Mouse (Mus musculus): Measurements from ENCODE around the gene Nlrp10. TPM values are rescaled to one million over a fixed set of nuclear protein-coding genes. Genes with fewer than 3 reads are reported as not detected.

Gene Nlrp10
- total RNA-seq, 1 experiment: 0.04 TPM

- DNase-seq (ENCODE audit: low read depth, low spot score): no peak
- in situ Hi-C loops (cut with MboI; ENCODE audit: low sequenced_read_pairs in 2 of 2, unreplicated experiment in 2 of 2): no loop called here
These were observed 36.0 kb upstream of the Nlrp10 start for GRCm38 (mm10) chr7:108965968-108966367.

GRCm38 (mm10) chr7:108957734-108958133, 27.8 kb upstream of the Nlrp10 start:
- Histone ChIP-seq H3K4me1 (ENCODE audit: control insufficient read depth in 2 of 2, insufficient read depth in 2 of 2, low read length in 2 of 2, poor library complexity in 1 of 2) (no peaks in the 10 kb centered on the region; a peak in 1 of 4 replicates), H3K27ac (ENCODE audit: insufficient read depth, low read depth, low read length, poor library complexity, severe bottlenecking) (no peak overlapping the region), H3K4me3 (ENCODE audit: insufficient read depth in 1 of 2, low read depth in 1 of 2, low read length in 2 of 2, poor library complexity in 1 of 2, severe bottlenecking in 1 of 2) (no peak overlapping the region), H3K9me3 (ENCODE audit: control insufficient read depth, insufficient read depth, low read depth, low read length) (no peaks in the 10 kb centered on the region), H3K9ac (ENCODE audit: insufficient read depth, low read depth, low read length, poor library complexity, severe bottlenecking) (no peak overlapping the region), H3K36me3 (ENCODE audit: control insufficient read depth, insufficient read depth, low read length, poor library complexity, severe bottlenecking) (no peaks in the 10 kb centered on the region)
- no peak for DNase-seq (ENCODE audit: low read depth, low spot score)
- in situ Hi-C loops (cut with MboI; ENCODE audit: low sequenced_read_pairs in 2 of 2, unreplicated experiment in 2 of 2): no loop called here
- no peak for TF ChIP-seq MAFK (IDR thresholded peaks at IDR 0.05; ENCODE audit: insufficient read depth, low read depth, low read length)
- no peak for TF ChIP-seq CHD2 (IDR thresholded peaks at IDR 0.05; ENCODE audit: low read depth, low read length)
- no peak for TF ChIP-seq ZNF384 (IDR thresholded peaks at IDR 0.05; ENCODE audit: low read depth, low read length)
- no peak for TF ChIP-seq ZC3H11A (IDR thresholded peaks at IDR 0.05; ENCODE audit: borderline replicate concordance, low read depth, low read length)
- TF ChIP-seq HCFC1 (IDR thresholded peaks at IDR 0.05; ENCODE audit: borderline replicate concordance, insufficient read depth, low read length): no peak

More at GRCm38 (mm10) chr7:108965968-108966367, 36.0 kb upstream of the Nlrp10 start:
- Histone ChIP-seq H3K4me1 (ENCODE audit: control insufficient read depth in 2 of 2, insufficient read depth in 2 of 2, low read length in 2 of 2, poor library complexity in 1 of 2) (peaks cover 0 to 11% of the 10 kb centered on the region in 2 experiments; a peak in 2 of 4 replicates), H3K9me3 (ENCODE audit: control insufficient read depth, insufficient read depth, low read depth, low read length) (no peaks in the 10 kb centered on the region), H3K9ac (ENCODE audit: insufficient read depth, low read depth, low read length, poor library complexity, severe bottlenecking) (no peak overlapping the region), H3K36me3 (ENCODE audit: control insufficient read depth, insufficient read depth, low read length, poor library complexity, severe bottlenecking) (no peaks in the 10 kb centered on the region), H3K27ac (ENCODE audit: insufficient read depth, low read depth, low read length, poor library complexity, severe bottlenecking) (no peak overlapping the region), H3K4me3 (ENCODE audit: insufficient read depth in 1 of 2, low read depth in 1 of 2, low read length in 2 of 2, poor library complexity in 1 of 2, severe bottlenecking in 1 of 2) (no peak overlapping the region)
- TF ChIP-seq CHD2 (IDR thresholded peaks at IDR 0.05; ENCODE audit: low read depth, low read length): no peak
- TF ChIP-seq HCFC1 (IDR thresholded peaks at IDR 0.05; ENCODE audit: borderline replicate concordance, insufficient read depth, low read length): no peak
- TF ChIP-seq ZC3H11A (IDR thresholded peaks at IDR 0.05; ENCODE audit: borderline replicate concordance, low read depth, low read length): no peak
- TF ChIP-seq ZNF384 (IDR thresholded peaks at IDR 0.05; ENCODE audit: low read depth, low read length): no peak
- TF ChIP-seq MAFK (IDR thresholded peaks at IDR 0.05; ENCODE audit: insufficient read depth, low read depth, low read length): no peak

- in situ Hi-C loops (cut with MboI; ENCODE audit: low sequenced_read_pairs in 2 of 2, unreplicated experiment in 2 of 2): no loop called here
- no peaks in the 10 kb centered on the region for H3K9me3 ChIP-seq (ENCODE audit: control insufficient read depth, insufficient read depth, low read depth, low read length)
- H3K4me1 ChIP-seq (ENCODE audit: control insufficient read depth in 2 of 2, insufficient read depth in 2 of 2, low read length in 2 of 2, poor library complexity in 1 of 2): no peaks in the 10 kb centered on the region; a peak in 1 of 4 replicates
- TF ChIP-seq MAFK (IDR thresholded peaks at IDR 0.05; ENCODE audit: insufficient read depth, low read depth, low read length): peak; percentile 67; the same call in 1 of the 2 replicates
- no peak for TF ChIP-seq CHD2 (IDR thresholded peaks at IDR 0.05; ENCODE audit: low read depth, low read length)
- H3K36me3 ChIP-seq (ENCODE audit: control insufficient read depth, insufficient read depth, low read length, poor library complexity, severe bottlenecking): no peaks in the 10 kb centered on the region
- no peak overlapping the region for H3K4me3 ChIP-seq (ENCODE audit: insufficient read depth in 1 of 2, low read depth in 1 of 2, low read length in 2 of 2, poor library complexity in 1 of 2, severe bottlenecking in 1 of 2)
- H3K9ac ChIP-seq (ENCODE audit: insufficient read depth, low read depth, low read length, poor library complexity, severe bottlenecking): no peak overlapping the region
- DNase-seq (ENCODE audit: low read depth, low spot score): peak; percentile 87
- H3K27ac ChIP-seq (ENCODE audit: insufficient read depth, low read depth, low read length, poor library complexity, severe bottlenecking): no peak overlapping the region
These were observed 24.2 kb upstream of the Nlrp10 start for GRCm38 (mm10) chr7:108954185-108954584.

GRCm38 (mm10) chr7:108952801-108953200, 22.8 kb upstream of the Nlrp10 start:
- TF ChIP-seq HCFC1 (IDR thresholded peaks at IDR 0.05; ENCODE audit: borderline replicate concordance, insufficient read depth, low read length): no peak
- TF ChIP-seq MAFK (IDR thresholded peaks at IDR 0.05; ENCODE audit: insufficient read depth, low read depth, low read length): no peak
- no peak overlapping the region for H3K9ac ChIP-seq (ENCODE audit: insufficient read depth, low read depth, low read length, poor library complexity, severe bottlenecking)
- no peak for DNase-seq (ENCODE audit: low read depth, low spot score)
- H3K4me1 ChIP-seq (ENCODE audit: control insufficient read depth in 2 of 2, insufficient read depth in 2 of 2, low read length in 2 of 2, poor library complexity in 1 of 2): peaks cover 0 to 3% of the 10 kb centered on the region in 2 experiments; a peak in 1 of 4 replicates
- H3K36me3 ChIP-seq (ENCODE audit: control insufficient read depth, insufficient read depth, low read length, poor library complexity, severe bottlenecking): no peaks in the 10 kb centered on the region
- H3K9me3 ChIP-seq (ENCODE audit: control insufficient read depth, insufficient read depth, low read depth, low read length): no peaks in the 10 kb centered on the region
- in situ Hi-C loops (cut with MboI; ENCODE audit: low sequenced_read_pairs in 2 of 2, unreplicated experiment in 2 of 2): no loop called here
- H3K4me3 ChIP-seq (ENCODE audit: insufficient read depth in 1 of 2, low read depth in 1 of 2, low read length in 2 of 2, poor library complexity in 1 of 2, severe bottlenecking in 1 of 2): no peak overlapping the region
- no peak overlapping the region for H3K27ac ChIP-seq (ENCODE audit: insufficient read depth, low read depth, low read length, poor library complexity, severe bottlenecking)

GRCm38 (mm10) chr7:108950762-108951331, 20.9 kb upstream of the Nlrp10 start:
- Histone ChIP-seq H3K9ac (ENCODE audit: insufficient read depth, low read depth, low read length, poor library complexity, severe bottlenecking) (peak overlapping the region; percentile 38), H3K27ac (ENCODE audit: insufficient read depth, low read depth, low read length, poor library complexity, severe bottlenecking) (no peak overlapping the region)

More at GRCm38 (mm10) chr7:108950762-108951331, 20.9 kb upstream of the Nlrp10 start:
- TF ChIP-seq CHD2 (IDR thresholded peaks at IDR 0.05; ENCODE audit: low read depth, low read length): no peak
- no peak for TF ChIP-seq HCFC1 (IDR thresholded peaks at IDR 0.05; ENCODE audit: borderline replicate concordance, insufficient read depth, low read length)
- TF ChIP-seq MAFK (IDR thresholded peaks at IDR 0.05; ENCODE audit: insufficient read depth, low read depth, low read length): no peak
- TF ChIP-seq ZNF384 (IDR thresholded peaks at IDR 0.05; ENCODE audit: low read depth, low read length): no peak
- Histone ChIP-seq H3K9me3 (ENCODE audit: control insufficient read depth, insufficient read depth, low read depth, low read length) (no peaks in the 10 kb centered on the region), H3K4me1 (ENCODE audit: control insufficient read depth in 2 of 2, insufficient read depth in 2 of 2, low read length in 2 of 2, poor library complexity in 1 of 2) (peaks cover 0 to 3% of the 10 kb centered on the region in 2 experiments; a peak in 1 of 4 replicates), H3K4me3 (ENCODE audit: insufficient read depth in 1 of 2, low read depth in 1 of 2, low read length in 2 of 2, poor library complexity in 1 of 2, severe bottlenecking in 1 of 2) (peak overlapping the region; percentile 47 to 69), H3K36me3 (ENCODE audit: control insufficient read depth, insufficient read depth, low read length, poor library complexity, severe bottlenecking) (no peaks in the 10 kb centered on the region; the same call in 1 of the 2 replicates)
- DNase-seq (ENCODE audit: low read depth, low spot score): no peak
- in situ Hi-C loops (cut with MboI; ENCODE audit: low sequenced_read_pairs in 2 of 2, unreplicated experiment in 2 of 2): no loop called here

All from ES-E14 (cell line).